Mouse (Mus musculus): ENCODE measurements around the gene Wnt11.

DNA sequence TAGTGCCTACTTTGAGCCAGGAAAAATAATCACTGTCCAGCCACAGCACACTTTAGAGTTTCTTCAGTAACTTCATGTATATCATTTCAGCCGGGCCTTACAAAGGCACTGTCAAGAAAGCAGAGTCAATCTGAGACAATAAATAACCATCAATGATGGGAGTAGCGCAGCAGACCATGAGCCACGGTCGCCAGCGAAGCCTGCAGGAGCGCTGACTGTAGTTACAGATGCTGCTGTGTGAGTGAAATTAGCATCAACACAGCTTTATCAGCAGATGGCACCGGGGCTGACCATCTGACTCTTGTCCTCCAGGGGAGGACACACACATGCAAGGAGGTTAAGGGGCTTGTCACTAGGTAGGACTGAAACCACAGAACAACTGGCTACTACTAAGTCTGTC lies 54.3 kb downstream of the Wnt11 start:
- TF ChIP-seq POLR2A (IDR thresholded peaks at IDR 0.05; ENCODE audit: insufficient read depth, low read depth, low read length) (no peak), CTCF (IDR thresholded peaks at IDR 0.05; ENCODE audit: insufficient read depth, low read depth, low read length) (no peak)

Measured in olfactory bulb, adult 2 months (tissue).